Mouse (Mus musculus) midbrain, embryonic 16.5 days (tissue): ENCODE measurements at regions not wholly inside any gene's neighbourhood (a gene's known extent, or its start where the extent isn't known, plus 50 kb on each side); places are given as distances from the start of the nearest gene placed in this dataset.
"Not testable (repeated sequence)": the region's sequence is repeated elsewhere in the genome, so short reads cannot be mapped to it uniquely, and the experiment has no call there.

Experiments used
- ATAC-seq: fragments of 200-750 bp; cut with Nextera tagmentation; 2 replicates; pipeline ENCODE4 v1.8.0; 2017; ENCODE audit warnings: moderate TSS enrichment
- H3K27ac ChIP-seq: fragments of 300-500 bp; sonication (generic); 2 replicates; pipeline ENCODE4 v1.5.1; 2014; ENCODE audit warnings: mild to moderate bottlenecking, low read length, mixed read lengths
- H3K27me3 ChIP-seq: fragments of 300-500 bp; sonication (generic); 2 replicates; pipeline ENCODE4 v1.6.1; 2014; ENCODE audit warnings: low read depth, low read length, mixed read lengths; ENCODE audit not compliant: control insufficient read depth, insufficient read depth
- H3K36me3 ChIP-seq: fragments of 300-500 bp; sonication (generic); 2 replicates; pipeline ENCODE4 v1.6.1; 2014; ENCODE audit warnings: mild to moderate bottlenecking, low read length, moderate library complexity, mixed read lengths; ENCODE audit not compliant: control insufficient read depth, insufficient read depth
- H3K4me1 ChIP-seq: fragments of 300-500 bp; sonication (generic); 2 replicates; pipeline ENCODE4 v1.6.1; 2014; ENCODE audit warnings: mild to moderate bottlenecking, low read length, mixed read lengths; ENCODE audit not compliant: control insufficient read depth, insufficient read depth
- H3K4me2 ChIP-seq: fragments of 300-500 bp; sonication (generic); 2 replicates; pipeline ENCODE4 v1.6.1; 2014; ENCODE audit warnings: mild to moderate bottlenecking, low read length, mixed read lengths
- H3K4me3 ChIP-seq: fragments of 300-500 bp; sonication (generic); 2 replicates; pipeline ENCODE4 v1.5.1; 2014; ENCODE audit warnings: low read depth, mild to moderate bottlenecking, low read length, moderate library complexity, mixed read lengths
- H3K9ac ChIP-seq: fragments of 300-500 bp; sonication (generic); 2 replicates; pipeline ENCODE4 v1.6.1; 2014; ENCODE audit warnings: low read depth, low read length, mixed read lengths
- H3K9me3 ChIP-seq: fragments of 300-500 bp; sonication (generic); replicated peaks from 2 replicates; pipeline ENCODE4 v1.6.1; 2014; ENCODE audit warnings: mild to moderate bottlenecking, low read length, mixed read lengths; ENCODE audit not compliant: control insufficient read depth, poor library complexity, severe bottlenecking
- WGBS: fragments of 180-500 bp; shearing (Covaris S2); extraction: QIAGEN DNeasy Blood & Tissue Kit; methylation state at CpG from one replicate; pipeline ENCODE4 v1.1.7; 2014; 5-methylcytosine and 5-hydroxymethylcytosine counted together

DNA sequence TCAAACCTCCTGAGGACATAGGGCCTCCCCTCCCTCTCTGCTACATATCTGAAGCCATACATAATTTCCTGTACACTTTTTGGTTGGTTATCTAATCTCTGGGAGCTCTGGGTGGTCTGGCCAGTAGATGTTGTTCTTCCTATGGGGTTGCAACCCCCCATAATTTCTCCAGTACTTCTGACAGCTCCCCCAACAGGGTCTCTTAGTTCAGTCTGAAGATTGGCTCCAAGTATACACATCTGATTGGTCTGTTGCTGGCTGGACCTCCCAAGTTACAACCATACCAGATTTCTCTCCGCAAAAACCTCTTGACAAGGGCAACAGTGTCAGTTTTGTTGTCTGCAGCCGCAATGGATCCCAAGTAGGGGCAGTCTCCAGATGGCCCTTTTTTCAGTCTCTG, 68.2 kb upstream of the Syn3 start:
- H3K27ac ChIP-seq, H3K4me3 ChIP-seq, ATAC-seq, H3K4me2 ChIP-seq, H3K9ac ChIP-seq, H3K36me3 ChIP-seq, H3K27me3 ChIP-seq, H3K9me3 ChIP-seq, H3K4me1 ChIP-seq: not testable (repeated sequence)
- 70% methylated on average over 2 of the region's 2 CpGs for WGBS

DNA sequence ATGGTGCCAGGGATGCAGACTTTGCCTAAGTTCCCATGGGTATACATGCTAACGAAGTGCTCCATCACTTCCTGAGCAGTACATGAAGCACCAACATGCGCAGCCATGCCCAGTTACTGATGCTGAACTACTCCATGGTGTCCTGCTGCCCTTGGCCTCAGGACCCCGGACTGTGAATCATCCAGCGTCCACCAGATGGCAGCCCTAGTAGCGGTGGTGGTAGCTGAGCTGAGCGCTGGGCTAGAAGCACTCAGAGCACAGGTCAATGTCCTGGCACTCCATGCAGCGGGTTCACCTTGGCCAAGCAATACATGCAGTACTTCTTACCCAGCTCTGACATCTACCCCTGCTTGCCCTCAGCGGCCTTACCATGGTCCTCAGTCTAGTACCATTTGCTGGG, 57.1 kb upstream of the Syn3 start:
- Histone ChIP-seq H3K36me3 (no peaks in the 10 kb centered on the region), H3K9me3 (no peaks in the 10 kb centered on the region), H3K27me3 (no peaks in the 10 kb centered on the region), H3K4me1 (no peaks in the 10 kb centered on the region), H3K27ac (no peak overlapping the region), H3K4me2 (no peak overlapping the region), H3K9ac (no peak overlapping the region), H3K4me3 (no peak overlapping the region)
- ATAC-seq: no peak
- 50% methylated on average over 8 of the region's 8 CpGs for WGBS
